Mouse (Mus musculus) kidney, adult 2 months (tissue): ENCODE results near the gene Uap1l1. TPM values are rescaled to one million over a fixed set of nuclear protein-coding genes. Genes with fewer than 3 reads are reported as not detected.

Experiments
- DNase-seq: peaks from one replicate; pipeline ENCODE4 v3.0.0; 2021
- H3K27ac ChIP-seq: fragments of 200-500 bp; 2 replicates; pipeline ENCODE4 v1.5.1; 2012; ENCODE audit warnings: low read depth, low read length, control low read depth, inconsistent platforms; ENCODE audit not compliant: insufficient read depth
- H3K27me3 ChIP-seq: fragments of 200-500 bp; replicated peaks from 2 replicates; pipeline ENCODE4 v1.6.1; 2012; ENCODE audit warnings: mild to moderate bottlenecking, moderate library complexity, low read length, inconsistent platforms; ENCODE audit not compliant: control insufficient read depth, insufficient read depth
- H3K36me3 ChIP-seq: fragments of 200-500 bp; 2 replicates; pipeline ENCODE4 v1.6.1; 2012; ENCODE audit warnings: mild to moderate bottlenecking, moderate library complexity, low read length, inconsistent platforms; ENCODE audit not compliant: control insufficient read depth, insufficient read depth
- H3K4me1 ChIP-seq: fragments of 200-500 bp; 2 replicates; pipeline ENCODE4 v1.6.1; 2011; ENCODE audit warnings: low read length; ENCODE audit not compliant: control insufficient read depth, insufficient read depth
- H3K4me3 ChIP-seq: fragments of 200-500 bp; 2 replicates; pipeline ENCODE4 v1.5.1; 2011; ENCODE audit warnings: mild to moderate bottlenecking, low read depth, low read length, control low read depth; ENCODE audit not compliant: insufficient read depth
- CTCF ChIP-seq: fragments of 200-500 bp; conservative IDR thresholded peaks from 2 replicates; pipeline ENCODE4 v1.5.1; 2011; ENCODE audit warnings: low read depth, mild to moderate bottlenecking, control low read depth, low read length, moderate library complexity, mixed read lengths; ENCODE audit not compliant: insufficient read depth, insufficient read length
- POLR2A ChIP-seq: fragments of 200-500 bp; IDR thresholded peaks from one replicate; pipeline ENCODE4 v1.6.1; 2011; ENCODE audit warnings: low read depth, low read length, control low read depth
- WGBS: fragments of 180-500 bp; shearing (Covaris S2); methylation state at CpG from one replicate; pipeline ENCODE4 v1.1.7; 2018; 5-methylcytosine and 5-hydroxymethylcytosine counted together
- polyA plus RNA-seq: library from polyadenylated mRNA; depleted of rRNA; stranded (reverse); fragments of >200 nt; gene quantifications from 2 replicates; pipeline ENCODE4 v1.2.3, GENCODE M21; 2012

Gene Uap1l1
- polyA plus RNA-seq, 1 experiment, result 125 TPM

DNA sequence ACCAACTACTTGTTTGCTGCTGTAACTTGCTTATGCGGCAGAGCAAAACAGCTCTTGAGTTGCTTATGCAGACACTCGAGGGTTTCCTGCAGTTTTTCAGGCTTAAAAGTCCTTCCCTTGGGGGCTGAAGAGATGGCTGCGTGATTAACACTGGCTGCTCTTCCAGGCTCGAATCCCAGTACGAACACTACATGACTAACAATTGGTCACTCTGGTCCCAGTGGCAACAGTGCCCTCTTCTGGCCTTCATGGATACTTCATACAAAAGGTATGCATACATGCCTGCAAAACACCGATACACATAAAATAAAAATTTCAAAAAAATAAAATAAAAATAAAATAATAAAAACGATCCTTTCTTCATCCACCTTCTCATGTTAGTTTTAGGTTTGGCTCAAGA, 37.0 kb downstream of the Uap1l1 start:
- TF ChIP-seq POLR2A (no peak), CTCF (peak; percentile 65)
- no peak overlapping the region for H3K27ac ChIP-seq
- WGBS, result 35% methylated on average over 7 of the region's 7 CpGs
- no peak overlapping the region for H3K4me3 ChIP-seq
- peaks cover 10% of the 10 kb centered on the region; the same call in 1 of the 2 replicates for H3K4me1 ChIP-seq
- DNase-seq, result peak; percentile 62
- no peaks in the 10 kb centered on the region for H3K36me3 ChIP-seq
- no peaks in the 10 kb centered on the region for H3K27me3 ChIP-seq

DNA sequence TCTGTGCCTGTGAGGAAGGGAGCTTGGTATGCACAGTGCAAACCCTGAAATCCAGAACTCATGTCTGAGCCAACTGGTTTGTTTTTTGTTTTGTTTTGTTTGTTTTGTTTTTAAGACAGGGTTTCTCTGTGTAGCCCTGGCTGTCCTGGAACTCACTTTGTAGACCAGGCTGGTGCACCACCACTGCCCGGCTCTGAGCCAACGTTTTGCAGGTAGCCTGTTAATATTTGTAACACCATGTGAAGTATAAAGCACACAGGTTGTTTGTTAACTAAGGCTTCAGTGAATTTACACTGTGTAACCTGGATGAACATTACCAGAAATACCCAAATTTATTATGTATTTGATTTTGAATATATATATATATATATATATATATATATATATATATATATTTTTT, 39.4 kb downstream of the Uap1l1 start:
- Histone ChIP-seq H3K36me3 (no peaks in the 10 kb centered on the region), H3K27ac (no peak overlapping the region), H3K4me3 (no peak overlapping the region), H3K27me3 (no peaks in the 10 kb centered on the region), H3K4me1 (no peaks in the 10 kb centered on the region)
- peak; percentile 69 for DNase-seq
- 53% methylated on average over 2 of the region's 2 CpGs for WGBS
- TF ChIP-seq CTCF, result no peak
- TF ChIP-seq POLR2A, result no peak

DNA sequence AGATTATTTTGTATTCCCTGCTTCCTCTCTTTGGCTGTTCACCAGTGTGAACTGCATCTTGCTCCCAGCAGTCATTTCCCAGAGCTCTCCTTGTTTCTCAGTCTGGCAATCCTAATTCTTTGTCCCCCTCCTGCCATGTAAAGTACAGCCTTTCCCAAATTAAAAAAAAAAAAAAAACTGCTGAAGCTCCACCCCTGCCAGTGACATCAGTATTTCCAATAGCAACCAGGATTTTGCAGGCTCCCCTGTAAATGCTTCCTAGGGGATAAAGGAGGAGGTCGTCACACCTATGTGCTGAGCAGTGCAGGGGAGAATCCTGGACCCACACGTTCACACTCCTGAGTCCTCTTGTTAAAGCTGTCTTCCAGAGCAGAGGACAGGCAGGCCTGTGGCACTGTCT, 45.4 kb downstream of the Uap1l1 start:
- no peak overlapping the region for H3K4me3 ChIP-seq
- 27% methylated on average over 2 of the region's 2 CpGs for WGBS
- DNase-seq, result no peak
- no peak for TF ChIP-seq POLR2A
- no peak for TF ChIP-seq CTCF
- no peaks in the 10 kb centered on the region for H3K36me3 ChIP-seq
- no peaks in the 10 kb centered on the region for H3K4me1 ChIP-seq
- H3K27me3 ChIP-seq, result no peaks in the 10 kb centered on the region
- no peak overlapping the region for H3K27ac ChIP-seq

DNA sequence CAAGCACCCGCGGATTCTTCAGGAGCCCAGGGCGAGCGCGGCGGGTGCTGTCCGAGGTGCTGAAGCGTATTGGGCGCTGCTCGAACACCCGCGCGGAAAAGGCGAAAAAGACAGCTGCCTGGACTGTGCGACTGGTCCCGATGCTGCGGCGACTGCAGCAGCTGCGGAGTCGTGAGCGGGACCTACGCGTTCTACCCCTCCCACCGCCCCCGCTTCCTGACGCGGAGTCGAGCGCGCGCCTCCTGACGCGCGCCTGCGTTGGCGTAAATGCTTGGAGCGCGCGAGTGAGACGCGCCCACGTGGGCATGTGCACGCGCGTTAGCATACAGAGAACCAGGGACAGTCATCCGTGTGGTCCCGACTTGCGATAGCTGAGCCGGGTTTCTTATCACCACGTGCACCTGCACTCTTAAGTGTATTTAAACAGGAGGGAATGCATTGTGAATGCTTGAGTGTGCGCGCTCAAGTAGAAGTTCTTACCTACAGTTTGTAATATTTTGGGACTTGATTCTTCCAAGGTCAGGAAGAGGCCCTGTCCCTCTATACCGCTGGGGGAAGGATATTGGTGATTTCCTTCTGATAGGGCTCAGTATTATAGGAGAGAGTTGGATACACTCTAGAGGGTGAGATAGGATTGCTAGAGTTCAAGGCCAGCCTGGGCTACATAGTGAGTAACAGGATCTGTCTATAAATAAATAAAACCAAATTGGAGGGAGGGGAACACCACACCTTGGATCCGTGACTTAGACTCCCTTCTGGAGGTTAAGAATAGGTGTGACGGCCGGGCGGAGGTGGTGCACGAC, 46.3 kb downstream of the Uap1l1 start, which contains the start of gene Grin1:
Grin1 (minus strand) TSS at position 217 of the 803 bp plus-strand sequence.
- Histone ChIP-seq H3K36me3 (no peaks in the 10 kb centered on the region), H3K27ac (no peak within 1 kb of the TSS), H3K27me3 (no peaks in the 10 kb centered on the region), H3K4me1 (no peaks in the 10 kb centered on the region), H3K4me3 (no peak within 1 kb of the TSS)
- peak; percentile 51 for DNase-seq
- 10% methylated on average over 58 of the region's 58 CpGs for WGBS
- no peak for TF ChIP-seq CTCF
- TF ChIP-seq POLR2A, result no peak

DNA sequence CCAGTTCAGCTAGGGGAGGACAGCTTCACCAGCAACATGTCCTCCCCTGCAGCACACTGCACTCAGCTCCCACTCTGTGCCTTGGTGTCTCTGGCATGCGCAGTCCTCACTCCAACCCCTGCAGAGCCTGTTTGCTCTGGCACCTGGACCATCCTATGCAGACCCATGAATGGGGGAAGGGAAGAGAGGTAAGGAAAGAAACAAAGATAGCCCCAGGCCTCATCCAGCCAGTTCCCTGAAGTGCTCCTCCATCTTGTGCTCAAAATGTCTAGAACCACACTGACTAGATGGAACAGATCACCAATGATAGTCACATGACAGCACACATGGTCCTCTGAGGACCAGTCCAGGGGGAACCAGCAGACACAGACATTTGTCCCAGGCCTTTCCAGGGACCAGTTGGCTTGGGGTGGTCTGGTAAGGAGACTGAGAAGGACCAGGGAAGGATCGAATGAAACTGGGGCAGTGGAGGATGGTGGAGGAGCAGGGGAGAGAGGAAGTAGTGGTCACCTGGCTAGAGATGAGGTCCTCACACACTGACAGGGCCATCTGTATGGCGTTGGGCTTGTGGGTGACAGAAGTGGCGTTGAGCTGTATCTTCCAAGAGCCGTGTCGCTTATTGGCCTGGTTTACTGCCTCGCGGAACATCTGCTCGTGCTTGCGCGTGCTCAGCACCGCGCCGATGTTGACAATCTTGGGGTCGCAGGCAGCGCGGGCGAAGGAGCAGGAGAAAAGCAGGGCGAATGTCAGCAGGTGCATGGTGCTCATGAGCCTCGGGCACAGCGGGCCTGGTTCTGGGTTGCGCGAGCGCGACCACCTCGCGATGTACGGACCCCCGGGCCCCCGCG, 47.1 kb downstream of the Uap1l1 start:
- TF ChIP-seq CTCF (no peak), POLR2A (no peak)
- 6% methylated on average over 31 of the region's 31 CpGs for WGBS
- Histone ChIP-seq H3K4me3 (no peak overlapping the region), H3K4me1 (no peaks in the 10 kb centered on the region), H3K36me3 (no peaks in the 10 kb centered on the region), H3K27me3 (no peaks in the 10 kb centered on the region), H3K27ac (no peak overlapping the region)
- DNase-seq, result no peak

DNA sequence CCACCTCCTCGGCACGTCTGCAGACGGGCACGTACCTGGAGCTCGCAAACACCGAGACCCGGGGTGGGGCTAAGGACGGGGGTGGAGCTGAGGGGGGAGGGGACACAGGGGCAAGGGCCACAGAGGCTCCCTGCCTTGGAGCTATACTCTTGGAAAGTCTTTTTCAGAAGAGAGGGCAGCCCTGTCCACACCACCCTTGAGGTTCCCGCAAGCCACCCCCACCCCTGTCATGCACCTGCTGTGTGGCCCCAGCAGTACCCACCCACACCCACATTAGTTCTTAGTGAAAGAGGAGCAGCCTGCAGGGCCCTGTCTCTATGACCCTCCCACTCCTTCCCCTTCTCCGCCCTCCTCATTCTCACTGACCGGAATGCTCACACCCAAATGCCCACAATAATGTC, 54.0 kb downstream of the Uap1l1 start:
- Histone ChIP-seq H3K36me3 (no peaks in the 10 kb centered on the region), H3K4me3 (no peak overlapping the region), H3K4me1 (no peaks in the 10 kb centered on the region), H3K27me3 (0 out of 2 replicates have a peak, but pooled peaks cover 4% of the 10 kb centered on the region), H3K27ac (no peak overlapping the region)
- TF ChIP-seq CTCF (no peak), POLR2A (no peak)
- 5% methylated on average over 11 of the region's 11 CpGs for WGBS
- no peak for DNase-seq

DNA sequence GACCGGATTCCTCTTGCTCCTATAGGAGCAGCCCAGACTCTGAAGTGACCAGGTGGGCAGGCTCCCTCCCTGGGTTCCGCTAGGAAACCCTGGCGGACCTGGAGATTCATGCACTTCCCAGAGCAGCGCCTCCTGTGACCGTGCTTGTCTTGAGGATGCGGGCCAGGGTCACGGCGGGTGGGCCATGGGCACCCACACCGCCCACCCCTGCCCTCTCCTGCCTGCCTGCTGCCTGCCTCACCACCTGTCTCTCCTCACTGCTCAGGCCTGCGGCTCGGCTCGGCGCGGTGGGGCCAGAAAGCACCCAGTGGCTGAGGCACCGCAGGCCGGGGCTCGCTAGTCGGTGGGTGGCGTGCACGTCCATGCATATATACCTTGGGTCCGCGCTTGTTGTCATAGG, 54.5 kb downstream of the Uap1l1 start:
- Histone ChIP-seq H3K27ac (no peak overlapping the region), H3K4me1 (no peaks in the 10 kb centered on the region), H3K4me3 (no peak overlapping the region), H3K36me3 (no peaks in the 10 kb centered on the region), H3K27me3 (0 out of 2 replicates have a peak, but pooled peaks cover 4% of the 10 kb centered on the region)
- DNase-seq, result no peak
- TF ChIP-seq CTCF (no peak), POLR2A (no peak)
- 3% methylated on average over 22 of the region's 22 CpGs for WGBS
